Mouse (Mus musculus) left cerebral cortex, adult 11 months (tissue): ENCODE data around the gene Papln.

ENCODE experiments used
- DNase-seq: peaks from one replicate; pipeline ENCODE4 v3.0.0; 2022; ENCODE audit warnings: low spot score

Gene Papln

DNA sequence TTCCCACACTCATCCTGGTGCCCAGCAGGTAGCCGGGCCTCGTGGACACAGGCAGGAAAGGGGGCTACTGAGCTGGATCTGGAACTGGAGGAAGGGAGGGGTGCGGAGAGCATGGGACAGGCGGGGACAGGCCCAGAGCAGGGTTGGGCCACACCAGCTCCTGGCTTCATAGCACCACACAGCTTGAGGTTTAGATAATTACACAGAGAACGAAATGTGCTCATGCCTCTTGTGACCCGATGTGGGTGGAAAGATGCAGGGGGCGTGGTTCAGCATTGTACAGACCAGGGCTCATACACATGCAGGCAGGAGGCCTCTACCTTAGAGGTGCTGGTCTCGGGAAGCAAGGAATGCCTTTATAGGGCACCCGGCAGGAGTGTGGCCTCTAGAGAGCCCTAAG, 4.4 kb downstream of the Papln start:
- no peak for DNase-seq

- DNase-seq, result no peak
Measured at GRCm38 (mm10) chr12:83768235-83768899, 4.9 kb downstream of the Papln start.

- no peak for DNase-seq
Measured at GRCm38 (mm10) chr12:83770418-83771256, 7.2 kb downstream of the Papln start.

DNA sequence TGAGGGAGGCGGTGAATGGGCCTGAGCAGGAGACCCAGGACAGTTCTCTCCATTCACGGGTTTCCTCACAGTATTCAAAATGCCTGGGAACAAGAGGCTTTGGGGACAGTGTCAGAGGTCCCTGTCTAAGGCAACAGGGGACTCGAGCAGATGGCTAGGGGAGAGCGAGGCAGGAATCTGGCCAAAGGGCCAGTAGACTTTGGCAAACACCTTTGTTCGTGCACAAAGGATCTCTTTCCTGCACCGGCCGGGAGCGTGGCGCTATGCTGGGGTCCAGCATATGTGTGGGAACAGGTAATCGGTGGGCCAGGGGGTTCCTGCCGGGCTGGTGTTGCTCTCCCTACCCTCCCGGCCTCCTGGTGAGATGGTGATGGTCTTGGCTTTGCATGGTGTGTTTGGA, 12.2 kb downstream of the Papln start:
- no peak for DNase-seq

DNA sequence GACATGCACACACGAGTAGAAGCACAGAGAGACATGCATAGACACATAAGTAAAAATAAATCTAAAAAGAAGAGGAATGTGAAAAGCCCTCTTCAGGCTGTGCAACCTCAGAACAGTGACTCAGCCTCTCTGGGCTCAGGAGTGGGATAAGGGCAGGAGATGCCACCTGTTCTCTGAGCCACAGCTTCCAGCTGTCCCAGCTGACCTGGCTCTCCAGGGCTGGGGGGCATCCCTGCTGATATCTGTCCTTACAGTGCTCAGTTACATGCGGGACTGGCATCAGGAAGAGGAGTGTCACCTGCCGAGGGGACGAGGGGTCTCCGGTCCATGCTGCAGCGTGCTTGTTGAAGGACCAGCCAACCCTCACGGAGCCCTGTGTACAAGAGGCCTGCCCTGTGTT, 13.3 kb downstream of the Papln start:
- DNase-seq, result no peak

DNA sequence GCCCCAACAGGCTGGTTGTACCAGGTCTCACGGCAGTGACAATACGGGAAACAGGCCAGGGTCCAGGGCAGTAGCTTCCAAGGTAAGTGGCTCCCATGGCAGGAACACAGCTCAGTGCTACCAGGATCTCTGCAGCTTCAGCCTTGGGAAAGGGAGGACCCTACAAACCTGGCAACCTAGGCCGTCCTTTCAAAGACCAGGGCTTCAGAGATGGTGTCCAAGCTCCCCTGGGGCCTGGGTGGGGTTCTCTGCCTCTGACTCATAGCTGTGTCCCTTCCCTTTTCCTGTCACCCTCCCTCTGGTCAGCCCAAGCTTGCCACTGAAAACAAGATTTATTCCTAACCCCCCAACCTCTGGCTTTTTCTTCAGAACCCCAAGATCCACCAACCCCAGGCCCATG, 16.7 kb downstream of the Papln start:
- DNase-seq, result no peak

DNA sequence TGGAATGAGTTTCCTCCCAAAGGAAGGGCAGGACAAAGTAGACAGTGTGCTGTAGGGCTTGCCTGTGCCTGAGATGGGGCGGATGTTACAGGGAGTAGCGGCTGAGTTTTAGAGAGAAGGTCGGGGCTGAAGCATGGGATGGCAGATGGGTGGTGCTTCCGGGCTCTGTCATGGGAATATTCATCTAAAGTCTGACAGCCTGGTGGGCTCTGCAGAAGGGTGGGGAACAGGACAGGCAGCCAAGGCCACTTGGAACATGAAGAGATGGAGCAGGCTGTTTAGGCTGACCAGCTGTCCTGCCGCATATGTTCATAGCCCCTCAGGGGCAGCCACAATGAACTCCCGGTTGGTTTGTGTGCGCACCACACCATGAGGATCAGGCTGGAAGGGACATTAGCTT, 17.8 kb downstream of the Papln start:
- DNase-seq, result no peak

GRCm38 (mm10) chr12:83781640-83782278, 18.3 kb downstream of the Papln start:
- DNase-seq, result no peak

- no peak for DNase-seq
Measured at GRCm38 (mm10) chr12:83782669-83783068, 19.2 kb downstream of the Papln start.

DNA sequence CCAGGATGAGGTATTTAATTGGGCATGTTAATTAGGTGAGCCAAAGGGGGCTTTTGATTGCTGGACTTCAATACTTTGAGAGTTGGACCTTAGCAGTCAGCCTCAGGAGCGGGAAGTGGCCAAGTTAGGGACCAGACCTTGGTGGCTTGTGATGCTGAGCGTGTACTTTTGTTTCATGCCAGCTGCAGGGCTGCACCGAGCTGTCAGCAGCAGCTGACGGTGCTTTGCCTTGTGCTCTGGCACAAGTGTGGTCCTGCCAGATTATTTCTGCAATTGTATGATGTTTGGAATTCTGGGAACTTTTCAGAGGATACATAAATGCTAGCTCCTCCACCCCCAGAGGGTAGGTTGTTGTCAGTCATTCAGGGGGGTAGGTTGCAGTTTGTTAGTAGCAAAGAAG, 21.9 kb downstream of the Papln start:
- DNase-seq, result no peak

DNA sequence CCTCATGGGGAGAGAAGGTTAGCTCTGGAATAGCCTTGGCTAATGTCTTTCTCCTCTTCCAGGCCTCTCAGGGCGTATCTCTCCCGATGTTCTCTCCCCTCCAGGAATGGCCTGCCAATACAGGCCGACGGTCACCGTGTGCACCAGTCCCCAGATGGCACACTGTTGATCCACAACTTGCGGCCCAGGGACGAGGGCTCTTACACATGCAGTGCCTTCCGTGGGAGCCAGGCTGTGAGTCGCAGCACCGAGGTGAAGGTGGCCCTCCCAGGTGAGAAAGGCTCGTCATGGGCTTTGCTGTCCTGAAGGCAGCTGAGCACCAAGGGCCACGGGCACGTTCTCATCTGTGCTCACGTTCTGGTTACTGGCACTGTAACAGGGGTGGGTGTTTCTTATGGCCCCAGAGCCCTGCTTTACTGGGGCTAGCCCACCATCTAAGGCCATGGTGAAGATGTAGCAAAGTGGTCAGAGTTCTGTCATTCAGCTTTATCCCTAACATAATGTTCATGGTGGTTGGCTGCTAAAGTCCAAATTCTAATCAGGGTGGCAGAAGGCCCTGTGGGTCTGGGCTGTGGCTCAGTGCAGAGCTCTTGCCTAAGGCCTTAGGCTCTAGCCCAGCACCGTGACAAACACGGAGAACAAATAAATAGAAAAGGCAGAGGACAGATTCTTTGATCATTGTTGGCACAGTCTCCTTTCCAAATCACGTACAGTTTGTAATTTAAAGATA, 25.8 kb downstream of the Papln start:
- DNase-seq, result no peak

- no peak for DNase-seq
Measured at GRCm38 (mm10) chr12:83789781-83790140, 26.3 kb downstream of the Papln start.

GRCm38 (mm10) chr12:83790749-83791148, 27.3 kb downstream of the Papln start:
- no peak for DNase-seq

DNA sequence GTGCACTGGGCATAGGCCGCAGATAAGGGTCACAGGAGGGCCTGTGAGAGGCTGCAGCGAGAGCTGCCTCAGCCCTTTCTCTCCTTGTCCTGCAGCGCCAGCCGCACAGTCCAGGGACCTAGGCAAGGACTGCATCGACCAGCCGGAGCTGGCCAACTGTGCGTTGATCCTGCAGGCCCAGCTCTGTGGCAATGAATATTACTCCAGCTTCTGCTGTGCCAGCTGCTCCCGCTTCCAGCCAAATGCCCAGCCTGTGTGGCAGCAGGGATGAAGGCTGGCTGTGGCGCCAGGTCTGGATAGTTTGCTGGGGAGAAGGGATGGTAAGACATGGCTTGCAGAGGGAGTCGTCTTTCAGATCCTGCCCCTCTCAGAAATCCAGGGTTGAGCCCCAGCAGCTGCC, 28.3 kb downstream of the Papln start:
- no peak for DNase-seq

- no peak for DNase-seq
Measured at GRCm38 (mm10) chr12:83792706-83793410, 29.4 kb downstream of the Papln start.

DNA sequence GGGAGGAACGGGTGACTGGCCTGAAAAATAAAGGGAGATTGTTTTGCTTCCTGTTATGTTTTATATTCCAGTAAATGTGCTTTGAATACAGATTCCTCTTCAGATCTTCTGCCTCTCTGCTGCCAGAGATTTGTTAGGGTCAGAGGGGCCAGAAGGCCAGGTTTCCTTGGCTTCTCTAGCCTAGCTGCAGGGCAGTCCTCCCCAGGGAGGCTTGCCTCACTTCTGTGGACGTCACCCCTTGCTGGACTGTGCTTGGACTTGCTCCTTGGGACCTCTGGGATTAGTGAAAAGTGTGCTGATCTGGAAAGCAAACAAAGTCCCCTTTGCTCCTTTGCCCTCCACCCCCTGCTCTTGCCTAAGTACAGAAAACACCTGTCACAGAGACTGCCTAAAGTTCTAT, 31.6 kb downstream of the Papln start:
- DNase-seq, result no peak

- no peak for DNase-seq
Measured at GRCm38 (mm10) chr12:83795586-83795985, 32.2 kb downstream of the Papln start.

- no peak for DNase-seq
Measured at GRCm38 (mm10) chr12:83798313-83798712, 34.9 kb downstream of the Papln start.

- DNase-seq, result no peak
Measured at GRCm38 (mm10) chr12:83800943-83801342, 37.5 kb downstream of the Papln start.

DNA sequence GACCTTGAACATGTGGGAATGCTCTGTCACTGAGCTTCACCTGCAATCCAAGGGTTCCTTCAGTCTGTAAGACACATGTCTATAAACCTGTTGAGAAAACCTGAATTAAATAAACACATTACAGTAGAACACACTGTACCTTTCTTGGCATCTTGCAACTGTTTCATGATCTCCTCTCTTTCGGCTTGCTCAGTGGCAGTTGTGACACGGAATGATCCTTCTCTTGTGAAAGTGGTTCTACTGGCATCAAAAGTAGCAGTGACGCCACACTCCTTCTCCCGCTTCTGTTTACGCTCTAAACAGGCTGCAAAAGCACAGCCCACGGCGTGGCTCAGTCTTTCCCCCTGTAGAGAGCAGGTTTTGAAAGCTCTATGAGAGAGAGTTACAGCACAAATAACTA, 40.2 kb downstream of the Papln start:
- DNase-seq, result no peak

GRCm38 (mm10) chr12:83811901-83812300, 48.5 kb downstream of the Papln start:
- DNase-seq, result no peak

- DNase-seq, result no peak
Measured at GRCm38 (mm10) chr12:83816616-83817015, 53.2 kb downstream of the Papln start.
